Comparison of ENCODE assay signal across 8 mouse cellular contexts in the genomic region with DNA sequence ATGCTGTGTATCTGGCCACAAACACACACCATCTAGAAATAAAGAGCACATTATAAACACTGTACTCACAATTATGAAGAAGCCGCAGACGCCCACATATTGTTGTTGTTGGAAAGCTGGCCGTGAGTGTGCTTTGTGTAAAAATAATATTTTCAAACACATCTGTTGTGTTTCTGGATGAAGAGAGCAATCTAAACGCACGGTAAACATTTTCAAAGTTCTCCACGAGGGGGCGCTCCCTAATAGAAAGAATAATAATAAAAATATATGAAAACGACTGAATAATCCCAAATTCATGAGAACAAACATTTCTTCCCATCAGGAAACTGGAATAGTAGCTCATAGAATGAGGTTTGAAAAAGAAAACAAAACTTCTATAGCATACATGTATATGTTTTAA.
DNase-seq lines count a peak whose midpoint lies in the region; ATAC-seq and TF ChIP-seq lines count a peak whose summit lies in the region.

No protein-coding gene starts in this region.

- 14% methylated on average over 8 of the region's 8 CpGs for WGBS in kidney, adult 2 months
- 12% methylated on average over 8 of the region's 8 CpGs for WGBS in forebrain, embryonic 15.5 days
- 18% methylated on average over 8 of the region's 8 CpGs for WGBS in heart, embryonic 10.5 days

- no peaks in the 10 kb centered on the region for H3K4me1 ChIP-seq in kidney, adult 2 months (ENCODE audit: control insufficient read depth, insufficient read depth, low read length)
- no peaks in the 10 kb centered on the region for H3K4me1 ChIP-seq in MEL (ENCODE audit: control insufficient read depth in 1 of 2, insufficient read depth in 2 of 2, low read length in 2 of 2)
- peaks cover 7% of the 10 kb centered on the region; the same call in 1 of the 2 replicates for H3K4me1 ChIP-seq in forebrain, embryonic 15.5 days
- H3K4me1 ChIP-seq in heart, embryonic 10.5 days = no peaks in the 10 kb centered on the region

- H3K9ac ChIP-seq in MEL (ENCODE audit: control insufficient read depth, low read depth, low read length, poor library complexity, severe bottlenecking) = no peak overlapping the region
- H3K9ac ChIP-seq in forebrain, embryonic 15.5 days (replicated peaks) = no peak overlapping the region

- no peaks in the 10 kb centered on the region for H3K36me3 ChIP-seq in kidney, adult 2 months (ENCODE audit: control insufficient read depth, insufficient read depth, low read length)
- H3K36me3 ChIP-seq in MEL (ENCODE audit: control insufficient read depth in 1 of 2, insufficient read depth in 2 of 2, low read length in 2 of 2) = no peaks in the 10 kb centered on the region
- H3K36me3 ChIP-seq in forebrain, embryonic 15.5 days = no peaks in the 10 kb centered on the region
- H3K36me3 ChIP-seq in heart, embryonic 10.5 days = no peaks in the 10 kb centered on the region

- peak; percentile 25 for TF ChIP-seq RAD21 in MEL (IDR thresholded peaks at IDR 0.05; ENCODE audit: low read depth, low read length)

- no peaks in the 10 kb centered on the region for H3K79me2 ChIP-seq in MEL (ENCODE audit: control insufficient read depth, insufficient read depth, low read length, poor library complexity)

- no peak for TF ChIP-seq CTCF in kidney, adult 2 months (conservative IDR thresholded peaks at IDR 0.05; ENCODE audit: insufficient read depth, insufficient read length, low read depth, low read length)
- peak in 1 of 3 experiments; percentile 17; a peak in 1 of 6 replicates for TF ChIP-seq CTCF in MEL (IDR thresholded peaks at IDR 0.05 in 2 of 3, conservative IDR thresholded peaks at IDR 0.05 in 1 of 3; ENCODE audit: control insufficient read depth in 1 of 3, insufficient read depth in 1 of 3, low read depth in 2 of 3, low read length in 3 of 3, poor library complexity in 1 of 3, severe bottlenecking in 1 of 3)

- peak; percentile 39 for DNase-seq in adrenal gland, postnatal 10 days
- no peak for DNase-seq in adrenal gland, adult 2 months
- DNase-seq in kidney, adult 2 months = peak; percentile 4
- no peak for DNase-seq in kidney, adult 11 months
- DNase-seq in MEL (ENCODE audit: low read depth, low spot score) = peak; percentile 2
- DNase-seq in retina, embryonic 14.5 days (ENCODE audit: low spot score) = peak; percentile 75
- no peak for DNase-seq in heart, embryonic 10.5 days (ENCODE audit: low spot score)

- H3K9me3 ChIP-seq in MEL (replicated peaks; ENCODE audit: insufficient read depth, low read length) = no peaks in the 10 kb centered on the region
- no peaks in the 10 kb centered on the region for H3K9me3 ChIP-seq in forebrain, embryonic 15.5 days
- H3K9me3 ChIP-seq in heart, embryonic 10.5 days = no peaks in the 10 kb centered on the region

- TF ChIP-seq EP300 in MEL (IDR thresholded peaks at IDR 0.05; ENCODE audit: low read depth in 1 of 2, low read length in 2 of 2) = no peak

- H3K27me3 ChIP-seq in kidney, adult 2 months (replicated peaks; ENCODE audit: control insufficient read depth, insufficient read depth, low read length) = no peaks in the 10 kb centered on the region
- H3K27me3 ChIP-seq in MEL (ENCODE audit: control insufficient read depth in 1 of 2, insufficient read depth in 2 of 2, low read length in 2 of 2) = no peaks in the 10 kb centered on the region
- 0 out of 2 replicates have a peak, but pooled peaks cover 2% of the 10 kb centered on the region for H3K27me3 ChIP-seq in forebrain, embryonic 15.5 days
- H3K27me3 ChIP-seq in heart, embryonic 10.5 days (ENCODE audit: insufficient read depth, poor library complexity, severe bottlenecking) = no peaks in the 10 kb centered on the region

- no peak overlapping the region for H3K27ac ChIP-seq in kidney, adult 2 months (ENCODE audit: insufficient read depth, low read depth, low read length)
- no peak overlapping the region for H3K27ac ChIP-seq in MEL (ENCODE audit: control insufficient read depth, low read depth, low read length)
- H3K27ac ChIP-seq in forebrain, embryonic 15.5 days (replicated peaks) = no peak overlapping the region
- no peak overlapping the region for H3K27ac ChIP-seq in heart, embryonic 10.5 days

- ATAC-seq in forebrain, embryonic 15.5 days (replicated peaks) = 0 out of 2 replicates have a peak, but pooled peaks have one; percentile 16

- H3K4me2 ChIP-seq in forebrain, embryonic 15.5 days (replicated peaks) = no peak overlapping the region

- no peak for TF ChIP-seq POLR2A in kidney, adult 2 months (IDR thresholded peaks at IDR 0.05; ENCODE audit: low read depth, low read length)
- TF ChIP-seq POLR2A in MEL (IDR thresholded peaks at IDR 0.05; ENCODE audit: control insufficient read depth in 1 of 2, insufficient read depth in 1 of 2, low read depth in 1 of 2, low read length in 2 of 2, poor library complexity in 1 of 2) = no peak

- no peak overlapping the region for H3K4me3 ChIP-seq in kidney, adult 2 months (ENCODE audit: insufficient read depth, low read depth, low read length)
- no peak overlapping the region for H3K4me3 ChIP-seq in MEL (ENCODE audit: control insufficient read depth in 1 of 2, insufficient read depth in 1 of 2, low read depth in 2 of 2, low read length in 2 of 2)
- H3K4me3 ChIP-seq in forebrain, embryonic 15.5 days = no peak overlapping the region
- no peak overlapping the region for H3K4me3 ChIP-seq in heart, embryonic 10.5 days

TF ChIP-seq in MEL, 35 proteins besides CTCF, POLR2A, EP300 and RAD21:
- TF ChIP-seq USF1 (IDR thresholded peaks at IDR 0.05; ENCODE audit: low read depth, low read length) (no peak), ZMIZ1 (IDR thresholded peaks at IDR 0.05; ENCODE audit: low read depth, low read length) (no peak), SMC3 (IDR thresholded peaks at IDR 0.05; ENCODE audit: low read depth, low read length) (peak; percentile 38), MXI1 (IDR thresholded peaks at IDR 0.05; ENCODE audit: low read depth, low read length) (no peak)
TF ChIP-seq in MEL: peak in this region for 1.

Comparison
In these comparisons a context has a peak if more than half of its experiments do, and no peak if none do; other contexts are left out.
1. DNase-seq: peak in adrenal gland, postnatal 10 days (single experiment), kidney, adult 2 months (single experiment), MEL (single experiment) and retina, embryonic 14.5 days (single experiment); none in adrenal gland, adult 2 months (single experiment), kidney, adult 11 months (single experiment) and heart, embryonic 10.5 days (single experiment).